Mouse (Mus musculus) lung, postnatal 0 days (tissue): ENCODE measurements around the gene Slc25a43.

ENCODE experiments used
- CTCF ChIP-seq: IDR thresholded peaks from 2 replicates; pipeline ENCODE4 v1.5.1; 2016; ENCODE audit warnings: antibody characterized with exemption, mild to moderate bottlenecking
- EP300 ChIP-seq: IDR thresholded peaks from 2 replicates; pipeline ENCODE4 v1.6.1; 2016; ENCODE audit warnings: antibody characterized with exemption, mild to moderate bottlenecking, control low read depth

DNA sequence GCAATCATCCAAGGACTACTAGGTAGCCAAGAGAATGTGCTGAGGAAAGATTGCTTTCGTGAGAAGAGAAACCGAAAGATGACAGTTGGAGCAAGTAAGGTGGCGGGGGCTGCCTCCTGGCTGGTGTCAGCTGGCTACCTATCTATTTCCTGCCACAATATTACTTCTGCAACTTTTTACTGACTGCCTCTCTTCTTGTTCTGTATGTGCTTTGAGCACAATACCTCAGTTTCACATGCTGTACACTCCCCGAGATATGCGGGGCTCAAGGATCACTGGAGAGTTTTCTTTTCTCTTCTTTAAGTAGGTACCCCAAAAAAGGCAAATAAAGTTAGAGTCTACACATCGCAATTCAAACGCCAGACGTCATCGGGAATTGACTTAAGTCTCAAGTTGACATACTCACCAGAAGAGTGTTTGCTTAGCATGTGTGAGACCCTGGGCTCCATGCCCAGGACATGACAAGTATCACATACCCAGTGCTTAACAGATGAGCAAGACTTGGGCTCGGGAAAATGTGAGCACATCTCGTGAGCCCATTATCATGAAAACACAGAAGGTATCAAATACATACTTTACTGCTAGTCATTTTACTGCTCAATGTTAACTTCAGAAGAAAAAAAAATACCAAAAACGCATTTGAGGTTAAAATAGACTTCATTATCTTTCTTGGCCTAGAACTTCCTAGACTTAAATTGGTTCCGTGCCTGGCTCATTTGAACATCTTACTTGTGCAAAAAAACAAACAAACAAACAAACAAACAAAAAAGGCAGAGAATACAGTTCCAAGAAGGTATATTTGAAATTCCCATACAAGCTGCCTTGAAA is 3.1 kb upstream of the Slc25a43 start:
- no peak for TF ChIP-seq CTCF
- TF ChIP-seq EP300 = peak; percentile 88
